Mouse (Mus musculus) forebrain, embryonic 14.5 days (tissue): Measurements from ENCODE around the gene Gm17622. TPM values are rescaled to one million over a fixed set of nuclear protein-coding genes. Genes with fewer than 3 reads are reported as not detected.

Experiments
- ATAC-seq: fragments of 200-750 bp; cut with Nextera tagmentation; 2 replicates; pipeline ENCODE4 v1.8.0; 2017; ENCODE audit warnings: mild to moderate bottlenecking, moderate library complexity
- DNase-seq: peaks from one replicate; pipeline ENCODE4 v3.0.0-alpha.2; 2015; ENCODE audit warnings: low spot score
- H3K27ac ChIP-seq: fragments of 300-500 bp; sonication (generic); 2 replicates; pipeline ENCODE4 v1.5.1; 2014; ENCODE audit warnings: low read depth, mild to moderate bottlenecking, control low read depth, low read length, moderate library complexity
- H3K27me3 ChIP-seq: fragments of 300-500 bp; sonication (generic); replicated peaks from 2 replicates; pipeline ENCODE4 v1.6.1; 2014; ENCODE audit warnings: low read length, control low read depth, mixed read lengths; ENCODE audit not compliant: control insufficient read depth, insufficient read depth
- H3K36me3 ChIP-seq: fragments of 300-500 bp; sonication (generic); 2 replicates; pipeline ENCODE4 v1.6.1; 2014; ENCODE audit warnings: low read length, control low read depth; ENCODE audit not compliant: control insufficient read depth, insufficient read depth
- H3K4me1 ChIP-seq: fragments of 300-500 bp; sonication (generic); 2 replicates; pipeline ENCODE4 v1.6.1; 2014; ENCODE audit warnings: antibody characterized with exemption, low read length, control low read depth; ENCODE audit not compliant: control insufficient read depth, insufficient read depth
- H3K4me2 ChIP-seq: fragments of 300-500 bp; sonication (generic); 2 replicates; pipeline ENCODE4 v1.6.1; 2014; ENCODE audit warnings: mild to moderate bottlenecking, control low read depth, low read length
- H3K4me3 ChIP-seq: fragments of 300-500 bp; sonication (generic); 2 replicates; pipeline ENCODE4 v1.5.1; 2014; ENCODE audit warnings: low read depth, low read length, control low read depth
- H3K9ac ChIP-seq: fragments of 300-500 bp; sonication (generic); 2 replicates; pipeline ENCODE4 v1.6.1; 2014; ENCODE audit warnings: mild to moderate bottlenecking, low read length, control low read depth, moderate library complexity
- H3K9me3 ChIP-seq: fragments of 300-500 bp; sonication (generic); replicated peaks from 2 replicates; pipeline ENCODE4 v1.6.1; 2016; ENCODE audit warnings: low read length, control low read depth, mixed read lengths; ENCODE audit not compliant: control insufficient read depth
- WGBS: fragments of 180-500 bp; shearing (Covaris S2); extraction: QIAGEN DNeasy Blood & Tissue Kit; methylation state at CpG from one replicate; pipeline ENCODE4 v1.1.7; 2014; 5-methylcytosine and 5-hydroxymethylcytosine counted together
- polyA plus RNA-seq: library from polyadenylated mRNA; unstranded; fragments of >200 nt; fragmentation: Nextera tagmentation; extraction: Ambion mirVana; gene quantifications from 2 replicates; pipeline ENCODE4 v1.2.1, GENCODE M21; 2014

The Gm17622 gene
- polyA plus RNA-seq, 1 experiment from 2014 or later, result not detected

DNA sequence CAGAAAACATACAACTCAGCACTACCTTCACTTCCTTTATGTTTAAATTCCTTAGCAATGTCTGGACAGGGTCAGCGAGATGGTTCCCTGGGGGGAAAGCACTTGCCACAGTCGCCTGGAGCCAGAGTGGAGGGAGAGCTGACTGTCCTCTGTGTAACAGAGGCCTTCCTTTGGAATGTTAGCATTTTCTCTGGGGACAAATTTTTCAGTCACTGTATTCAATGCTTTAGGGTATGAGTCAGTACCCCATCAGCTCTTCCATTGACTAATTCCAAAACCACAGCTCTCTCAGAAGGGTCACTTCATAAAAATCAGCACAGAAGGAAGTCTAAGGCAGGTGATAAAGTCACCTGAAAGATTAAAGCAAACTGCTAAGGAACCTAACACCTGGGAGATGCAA lies 43.2 kb downstream of the Gm17622 start:
- H3K4me3 ChIP-seq, result no peak overlapping the region
- no peak overlapping the region for H3K9ac ChIP-seq
- no peaks in the 10 kb centered on the region for H3K27me3 ChIP-seq
- no peaks in the 10 kb centered on the region for H3K9me3 ChIP-seq
- no peak overlapping the region for H3K4me2 ChIP-seq
- DNase-seq (no peak), ATAC-seq (no peak)
- H3K4me1 ChIP-seq, result no peaks in the 10 kb centered on the region
- no peak overlapping the region for H3K27ac ChIP-seq
- WGBS, result 73% methylated on average over 2 of the region's 2 CpGs
- no peaks in the 10 kb centered on the region for H3K36me3 ChIP-seq

DNA sequence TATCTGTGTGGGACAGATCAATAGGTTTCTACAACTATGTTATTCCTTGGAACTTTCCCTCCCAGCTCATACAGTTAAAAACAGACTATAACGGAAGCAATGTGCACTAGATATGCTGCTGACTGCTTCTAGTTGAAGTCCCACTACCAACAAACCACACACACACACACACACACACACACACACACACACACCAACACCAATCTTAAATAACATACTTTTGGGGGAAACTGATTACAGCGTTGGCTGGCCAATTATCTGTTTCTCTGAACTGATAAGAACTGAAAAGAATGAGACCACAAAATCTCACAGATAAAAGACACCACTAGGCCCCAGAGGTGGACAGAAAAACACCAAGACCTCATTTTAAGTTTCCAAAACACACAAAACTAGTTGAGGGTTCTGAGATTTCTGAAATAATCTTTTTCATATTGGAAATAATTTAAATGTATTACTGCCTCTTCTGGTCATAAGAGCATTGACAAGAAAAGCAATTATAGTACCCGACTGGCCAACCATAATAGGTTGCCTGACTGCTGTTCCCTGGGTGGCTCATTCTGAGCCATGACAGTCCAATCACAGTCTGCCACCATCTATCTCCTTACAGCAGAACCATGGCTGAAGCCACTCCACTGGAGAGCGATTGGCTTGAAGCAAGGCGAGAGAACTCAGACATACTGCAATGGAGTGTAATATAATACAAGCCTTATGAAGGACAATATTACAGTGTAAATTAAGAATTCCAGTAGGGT lies 46.5 kb downstream of the Gm17622 start:
- H3K27me3 ChIP-seq, result no peaks in the 10 kb centered on the region

DNA sequence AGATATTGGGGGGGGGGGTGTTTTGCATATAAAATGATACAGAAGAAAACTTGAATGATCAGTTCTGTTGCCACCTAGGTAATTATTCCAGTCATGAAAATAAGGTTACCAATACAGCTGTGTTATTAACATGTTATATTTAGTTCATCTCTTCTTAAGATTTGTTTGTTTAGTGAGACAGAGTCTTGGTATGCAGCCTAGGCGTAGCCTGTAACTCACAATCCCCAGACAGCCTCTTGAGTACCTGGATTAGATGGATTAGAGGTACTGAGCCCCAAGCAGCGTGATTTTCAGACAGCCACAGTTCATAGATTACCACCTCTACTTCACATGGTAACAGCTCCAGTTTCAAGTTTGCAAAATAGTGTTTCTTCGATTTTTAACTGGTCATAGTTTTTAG lies 47.6 kb downstream of the Gm17622 start:
- no peak overlapping the region for H3K9ac ChIP-seq
- ATAC-seq, result no peak

More for the DNA sequence above, 46.5 kb downstream of the Gm17622 start:
- ATAC-seq, result no peak
- H3K27ac ChIP-seq, result no peak overlapping the region
- H3K36me3 ChIP-seq, result no peaks in the 10 kb centered on the region
- H3K9me3 ChIP-seq, result no peaks in the 10 kb centered on the region
- WGBS, result 85% methylated on average over 5 of the region's 5 CpGs
- H3K4me3 ChIP-seq, result no peak overlapping the region
- no peak for DNase-seq
- H3K4me2 ChIP-seq, result no peak overlapping the region
- H3K9ac ChIP-seq, result no peak overlapping the region
- no peaks in the 10 kb centered on the region for H3K4me1 ChIP-seq

More for the DNA sequence above, 47.6 kb downstream of the Gm17622 start:
- Histone ChIP-seq H3K27me3 (no peaks in the 10 kb centered on the region), H3K4me3 (no peak overlapping the region), H3K27ac (no peak overlapping the region), H3K4me1 (no peaks in the 10 kb centered on the region), H3K36me3 (no peaks in the 10 kb centered on the region), H3K4me2 (no peak overlapping the region), H3K9me3 (no peaks in the 10 kb centered on the region)
- DNase-seq, result no peak
- 87% methylated on average over 3 of the region's 3 CpGs for whole genome bisulfite sequencing

Other genes with a start within 250 kb of the Gm17622 start
- 28.0 and 35.3 TPM in 2 replicates for gene Poc5, start 102.4 kb upstream of the Gm17622 start, polyA plus RNA-seq
- not detected in 2 replicates for gene Ankdd1b, start 19.5 kb upstream of the Gm17622 start, polyA plus RNA-seq
- 3.8 and 5.7 TPM in 2 replicates for gene Polk, start 51.8 kb downstream of the Gm17622 start, polyA plus RNA-seq
- gene Col4a3bp, start 51.9 kb downstream of the Gm17622 start, polyA plus RNA-seq, result 5.5 and 6.7 TPM in 2 replicates
- 181 and 194 TPM in 2 replicates for gene Hmgcr, start 180.2 kb downstream of the Gm17622 start, polyA plus RNA-seq